Mouse (Mus musculus) MEL (cell line): ENCODE results near the gene Tcf15.

Source experiments
- CTCF ChIP-seq, 3 experiments: IDR thresholded peaks in 2 of 3; conservative IDR thresholded peaks in 1 of 3; 2 replicates each; pipeline ENCODE4 v1.5.1; 2011 to 2012; ENCODE audit warnings: low read length in 3 of 3, low read depth in 2 of 3, mild to moderate bottlenecking in 2 of 3, improper control_type of control experiment in 1 of 3, inconsistent platforms in 1 of 3, mixed read lengths in 1 of 3, moderate library complexity in 1 of 3; ENCODE audit not compliant: control insufficient read depth in 1 of 3, insufficient read depth in 1 of 3, poor library complexity in 1 of 3, severe bottlenecking in 1 of 3
- ELF1 ChIP-seq: IDR thresholded peaks from 2 replicates; pipeline ENCODE4 v1.6.1; 2014; ENCODE audit warnings: low read depth, mild to moderate bottlenecking, inconsistent platforms, low read length, improper control_type of control experiment, moderate library complexity
- EP300 ChIP-seq, 2 experiments: IDR thresholded peaks; 2 replicates each; pipeline ENCODE4 v1.6.1; 2011; ENCODE audit warnings: improper control_type of control experiment in 2 of 2, low read length in 2 of 2, low read depth in 1 of 2, mild to moderate bottlenecking in 1 of 2
- HCFC1 ChIP-seq: IDR thresholded peaks from 2 replicates; pipeline ENCODE4 v1.6.1; 2012; ENCODE audit warnings: low read depth, mild to moderate bottlenecking, inconsistent platforms, low read length, improper control_type of control experiment, moderate library complexity
- JUND ChIP-seq: IDR thresholded peaks from 2 replicates; pipeline ENCODE4 v1.6.1; 2011; ENCODE audit warnings: low read depth, mild to moderate bottlenecking, improper control_type of control experiment, low read length
- RAD21 ChIP-seq: IDR thresholded peaks from 2 replicates; pipeline ENCODE4 v1.6.1; 2011; ENCODE audit warnings: mild to moderate bottlenecking, low read depth, low read length, improper control_type of control experiment
- UBTF ChIP-seq: IDR thresholded peaks from 2 replicates; pipeline ENCODE4 v1.6.1; 2012; ENCODE audit warnings: low read depth, mild to moderate bottlenecking, inconsistent platforms, low read length, improper control_type of control experiment, moderate library complexity, borderline replicate concordance; ENCODE audit not compliant: insufficient read depth
- USF1 ChIP-seq: IDR thresholded peaks from 2 replicates; pipeline ENCODE4 v1.6.1; 2014; ENCODE audit warnings: low read depth, mild to moderate bottlenecking, inconsistent platforms, low read length, improper control_type of control experiment, moderate library complexity
- USF2 ChIP-seq, 2 experiments: IDR thresholded peaks; 2 replicates each; pipeline ENCODE4 v1.6.1; 2011 to 2012; ENCODE audit warnings: improper control_type of control experiment in 2 of 2, low read length in 2 of 2, borderline replicate concordance in 1 of 2, inconsistent platforms in 1 of 2, low read depth in 1 of 2, mild to moderate bottlenecking in 1 of 2; ENCODE audit not compliant: insufficient read depth in 1 of 2
- ZKSCAN1 ChIP-seq: IDR thresholded peaks from 2 replicates; pipeline ENCODE4 v1.6.1; 2012; ENCODE audit warnings: low read depth, mild to moderate bottlenecking, inconsistent platforms, low read length, improper control_type of control experiment, moderate library complexity
- ZNF384 ChIP-seq: IDR thresholded peaks from 2 replicates; pipeline ENCODE4 v1.6.1; 2012; ENCODE audit warnings: low read depth, mild to moderate bottlenecking, inconsistent platforms, low read length, improper control_type of control experiment

GRCm38 (mm10) chr2:152111311-152111710, 32.0 kb upstream of the Tcf15 start:
- TF ChIP-seq ZKSCAN1 (no peak), HCFC1 (no peak), ZNF384 (no peak), JUND (no peak), USF1 (no peak), RAD21 (no peak), ELF1 (no peak), CTCF (IDR thresholded peaks at IDR 0.05 in 2 of 3, conservative IDR thresholded peaks at IDR 0.05 in 1 of 3; ENCODE audit: control insufficient read depth in 1 of 3, insufficient read depth in 1 of 3, low read depth in 2 of 3, low read length in 3 of 3, poor library complexity in 1 of 3, severe bottlenecking in 1 of 3) (no peak), UBTF (no peak), EP300 (IDR thresholded peaks at IDR 0.05; ENCODE audit: low read depth in 1 of 2, low read length in 2 of 2) (no peak), USF2 (IDR thresholded peaks at IDR 0.05; ENCODE audit: borderline replicate concordance in 1 of 2, insufficient read depth in 1 of 2, low read depth in 1 of 2, low read length in 2 of 2) (no peak)
